Mouse (Mus musculus): ENCODE measurements around the gene Cenpb. TPM values are rescaled to one million over a fixed set of nuclear protein-coding genes. Genes with fewer than 3 reads are reported as not detected.

Cenpb gene
- polyA plus RNA-seq, 1 experiment from 2014 or later, result 7.0 TPM

DNA sequence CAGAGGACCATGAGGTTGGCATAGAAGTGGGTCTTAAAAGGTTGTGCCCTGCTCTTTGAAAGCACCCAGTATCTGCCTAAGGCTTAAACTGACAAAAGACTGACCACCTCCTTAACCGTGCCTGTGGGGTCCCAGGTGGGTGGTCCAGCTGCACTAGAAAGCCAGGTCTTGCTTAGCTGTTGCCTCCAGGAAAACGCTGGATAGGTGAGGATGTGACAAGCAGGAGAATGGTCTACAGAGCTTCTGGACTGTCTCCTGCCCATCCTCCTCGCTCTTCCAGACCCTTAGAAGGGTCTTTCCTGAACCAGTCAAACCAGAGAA is 7.7 kb upstream of the Cenpb start:
- Histone ChIP-seq H3K4me2 (ENCODE audit: low read depth, low read length) (peak overlapping the region; percentile 73), H3K27ac (ENCODE audit: low read depth, low read length) (peak overlapping the region; percentile 81; the same call in 1 of the 2 replicates), H3K27me3 (ENCODE audit: control insufficient read depth, insufficient read depth, low read length) (no peaks in the 10 kb centered on the region), H3K36me3 (ENCODE audit: control insufficient read depth, insufficient read depth, low read length) (no peaks in the 10 kb centered on the region), H3K4me1 (ENCODE audit: control insufficient read depth, insufficient read depth, low read length) (no peaks in the 10 kb centered on the region), H3K9ac (replicated peaks; ENCODE audit: low read depth, low read length) (peak overlapping the region; percentile 80), H3K9me3 (ENCODE audit: control insufficient read depth, low read length) (no peaks in the 10 kb centered on the region), H3K4me3 (ENCODE audit: low read depth, low read length) (peak overlapping the region; percentile 61)
- ATAC-seq (ENCODE audit: low read depth), result no peak
- 22% methylated on average over 3 of the region's 3 CpGs for WGBS

- WGBS, result under 1% methylated on average over 43 of the region's 43 CpGs
- Histone ChIP-seq H3K27ac (ENCODE audit: low read depth, low read length) (peak within 1 kb of the TSS; percentile 81), H3K9ac (replicated peaks; ENCODE audit: low read depth, low read length) (peak within 1 kb of the TSS; percentile 80), H3K27me3 (ENCODE audit: control insufficient read depth, insufficient read depth, low read length) (no peaks in the 10 kb centered on the region), H3K36me3 (ENCODE audit: control insufficient read depth, insufficient read depth, low read length) (no peaks in the 10 kb centered on the region), H3K4me3 (ENCODE audit: low read depth, low read length) (peak within 1 kb of the TSS; percentile 61), H3K9me3 (ENCODE audit: control insufficient read depth, low read length) (no peaks in the 10 kb centered on the region), H3K4me1 (ENCODE audit: control insufficient read depth, insufficient read depth, low read length) (no peaks in the 10 kb centered on the region), H3K4me2 (ENCODE audit: low read depth, low read length) (peak within 1 kb of the TSS; percentile 73)
- ATAC-seq (ENCODE audit: low read depth), result peak; percentile 87
Observed at GRCm38 (mm10) chr2:131186771-131187601, 7.1 kb upstream of the Cenpb start, which contains the start of the genes Cdc25b and Spef1. TSS of gene Cdc25b (plus strand) at chr2:131186949. TSS of gene Spef1 (minus strand) at chr2:131187282.

DNA sequence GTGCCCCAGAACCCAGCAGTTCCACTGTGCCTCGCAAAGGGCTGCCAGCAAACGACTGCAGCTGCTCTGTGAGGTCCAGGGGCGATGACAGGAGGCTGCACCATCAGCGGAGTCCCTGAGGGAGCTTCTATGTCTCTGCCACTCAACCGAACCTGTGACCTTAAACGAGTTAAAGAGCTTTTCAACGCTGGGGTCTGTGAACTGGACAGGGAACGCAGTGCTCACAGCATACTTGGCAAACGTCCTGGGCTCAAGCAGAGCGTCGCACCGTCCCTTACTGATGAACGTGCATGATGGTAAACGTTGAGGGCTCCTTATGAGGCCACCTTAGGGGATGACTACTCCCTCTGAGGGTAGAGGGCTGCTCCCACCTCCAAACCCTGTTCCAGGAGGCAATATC is 6.5 kb upstream of the Cenpb start:
- no peaks in the 10 kb centered on the region for H3K9me3 ChIP-seq (ENCODE audit: control insufficient read depth, low read length)
- peak overlapping the region; percentile 80 for H3K9ac ChIP-seq (replicated peaks; ENCODE audit: low read depth, low read length)
- H3K4me3 ChIP-seq (ENCODE audit: low read depth, low read length), result peak overlapping the region; percentile 61
- 0 out of 2 replicates have a peak overlapping the region, but pooled peaks have one; percentile 16 for H3K27ac ChIP-seq (ENCODE audit: low read depth, low read length)
- ATAC-seq (ENCODE audit: low read depth), result peak; percentile 1; the same call in 1 of the 2 replicates
- peak overlapping the region; percentile 73 for H3K4me2 ChIP-seq (ENCODE audit: low read depth, low read length)
- no peaks in the 10 kb centered on the region for H3K4me1 ChIP-seq (ENCODE audit: control insufficient read depth, insufficient read depth, low read length)
- no peaks in the 10 kb centered on the region for H3K36me3 ChIP-seq (ENCODE audit: control insufficient read depth, insufficient read depth, low read length)
- no peaks in the 10 kb centered on the region for H3K27me3 ChIP-seq (ENCODE audit: control insufficient read depth, insufficient read depth, low read length)
- WGBS, result 1% methylated on average over 14 of the region's 14 CpGs

DNA sequence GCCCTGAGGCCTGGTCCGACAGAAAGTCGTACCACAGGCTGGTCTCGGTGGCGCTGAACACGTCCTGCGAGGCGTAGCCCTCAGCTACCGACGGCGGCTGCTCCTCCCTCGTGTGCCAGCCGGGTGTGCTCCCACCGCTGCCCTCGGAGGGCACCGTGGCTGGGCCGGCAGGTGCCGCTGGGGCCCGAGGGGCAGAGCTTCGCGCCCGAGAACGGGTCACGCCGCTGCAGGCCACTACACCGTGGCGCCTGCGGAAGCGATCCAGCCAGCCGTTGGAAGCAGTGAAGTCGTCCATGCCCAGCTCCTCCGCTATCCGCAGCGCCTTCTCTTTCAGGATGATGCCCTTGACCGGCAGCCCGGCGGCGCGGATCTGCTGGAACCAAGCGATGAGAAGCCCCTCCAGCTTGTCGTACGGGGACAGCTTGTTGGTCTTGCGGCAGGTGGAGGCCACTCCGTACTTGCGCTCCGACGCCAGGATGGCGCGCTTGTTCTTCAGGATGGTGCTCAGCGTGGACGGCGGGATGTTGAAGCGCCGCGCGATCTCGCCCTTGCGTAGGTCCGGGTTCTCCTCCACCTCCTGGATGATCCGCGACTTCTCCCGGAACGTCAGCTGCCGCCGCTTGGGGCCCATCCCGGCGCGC is 501 bp downstream of the Cenpb start:
- WGBS, result under 1% methylated on average over 64 of the region's 67 CpGs
- peak; percentile 70 for ATAC-seq (ENCODE audit: low read depth)
- Histone ChIP-seq H3K36me3 (ENCODE audit: control insufficient read depth, insufficient read depth, low read length) (no peaks in the 10 kb centered on the region), H3K9ac (replicated peaks; ENCODE audit: low read depth, low read length) (peak overlapping the region; percentile 92), H3K27me3 (ENCODE audit: control insufficient read depth, insufficient read depth, low read length) (no peaks in the 10 kb centered on the region), H3K27ac (ENCODE audit: low read depth, low read length) (peak overlapping the region; percentile 97), H3K9me3 (ENCODE audit: control insufficient read depth, low read length) (no peaks in the 10 kb centered on the region), H3K4me1 (ENCODE audit: control insufficient read depth, insufficient read depth, low read length) (peaks cover 31% of the 10 kb centered on the region), H3K4me2 (ENCODE audit: low read depth, low read length) (peak overlapping the region; percentile 98), H3K4me3 (ENCODE audit: low read depth, low read length) (peak overlapping the region; percentile 85)

- peak overlapping the region; percentile 97 for H3K27ac ChIP-seq (ENCODE audit: low read depth, low read length)
- peaks cover 36% of the 10 kb centered on the region for H3K4me1 ChIP-seq (ENCODE audit: control insufficient read depth, insufficient read depth, low read length)
- no peaks in the 10 kb centered on the region for H3K36me3 ChIP-seq (ENCODE audit: control insufficient read depth, insufficient read depth, low read length)
- H3K4me2 ChIP-seq (ENCODE audit: low read depth, low read length), result peak overlapping the region; percentile 98
- ATAC-seq (ENCODE audit: low read depth), result peak; percentile 0; the same call in 1 of the 2 replicates
- WGBS, result 22% methylated on average over 25 of the region's 26 CpGs
- no peaks in the 10 kb centered on the region for H3K9me3 ChIP-seq (ENCODE audit: control insufficient read depth, low read length)
- no peaks in the 10 kb centered on the region for H3K27me3 ChIP-seq (ENCODE audit: control insufficient read depth, insufficient read depth, low read length)
- peak overlapping the region; percentile 85 for H3K4me3 ChIP-seq (ENCODE audit: low read depth, low read length)
- peak overlapping the region; percentile 92 for H3K9ac ChIP-seq (replicated peaks; ENCODE audit: low read depth, low read length)
Observed at GRCm38 (mm10) chr2:131178828-131179245, 1.0 kb downstream of the Cenpb start.

- peak overlapping the region; percentile 85; the same call in 1 of the 2 replicates for H3K4me3 ChIP-seq (ENCODE audit: low read depth, low read length)
- H3K9me3 ChIP-seq (ENCODE audit: control insufficient read depth, low read length), result no peaks in the 10 kb centered on the region
- H3K9ac ChIP-seq (replicated peaks; ENCODE audit: low read depth, low read length), result peak overlapping the region; percentile 92
- ATAC-seq (ENCODE audit: low read depth), result no peak
- peak overlapping the region; percentile 98 for H3K4me2 ChIP-seq (ENCODE audit: low read depth, low read length)
- peaks cover 36% of the 10 kb centered on the region for H3K4me1 ChIP-seq (ENCODE audit: control insufficient read depth, insufficient read depth, low read length)
- no peaks in the 10 kb centered on the region for H3K27me3 ChIP-seq (ENCODE audit: control insufficient read depth, insufficient read depth, low read length)
- WGBS, result 86% methylated on average over 9 of the region's 9 CpGs
- no peaks in the 10 kb centered on the region for H3K36me3 ChIP-seq (ENCODE audit: control insufficient read depth, insufficient read depth, low read length)
- no peak overlapping the region for H3K27ac ChIP-seq (ENCODE audit: low read depth, low read length)
Observed at GRCm38 (mm10) chr2:131177932-131178331, 1.9 kb downstream of the Cenpb start.

- Histone ChIP-seq H3K27me3 (ENCODE audit: control insufficient read depth, insufficient read depth, low read length) (peaks cover 9% of the 10 kb centered on the region), H3K9me3 (ENCODE audit: control insufficient read depth, low read length) (no peaks in the 10 kb centered on the region), H3K9ac (replicated peaks; ENCODE audit: low read depth, low read length) (no peak overlapping the region), H3K4me1 (ENCODE audit: control insufficient read depth, insufficient read depth, low read length) (peaks cover 36% of the 10 kb centered on the region), H3K27ac (ENCODE audit: low read depth, low read length) (no peak overlapping the region), H3K4me3 (ENCODE audit: low read depth, low read length) (no peak overlapping the region), H3K4me2 (ENCODE audit: low read depth, low read length) (peak overlapping the region; percentile 98; the same call in 1 of the 2 replicates), H3K36me3 (ENCODE audit: control insufficient read depth, insufficient read depth, low read length) (no peaks in the 10 kb centered on the region)
- WGBS, result 54% methylated on average over 5 of the region's 5 CpGs
- ATAC-seq (ENCODE audit: low read depth), result no peak
Observed at GRCm38 (mm10) chr2:131176491-131176890, 3.4 kb downstream of the Cenpb start.

DNA sequence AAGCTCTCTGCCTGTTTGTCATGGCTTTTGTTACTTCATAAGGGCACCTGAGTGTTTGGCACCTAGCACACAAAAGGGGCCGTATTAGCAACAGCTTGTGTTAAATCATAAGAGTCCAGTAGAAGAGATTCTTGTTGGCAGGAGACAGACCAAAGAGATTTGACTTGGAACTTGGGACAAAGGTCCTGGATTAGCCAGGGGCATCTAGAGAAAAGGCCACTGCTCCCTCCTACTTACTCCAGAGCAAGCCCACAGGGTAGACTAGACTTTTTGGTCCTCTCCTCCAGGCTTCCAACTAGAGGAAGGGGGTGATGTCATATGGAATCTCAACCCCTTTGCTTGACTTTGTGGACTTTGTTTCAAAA is 3.9 kb downstream of the Cenpb start:
- no peaks in the 10 kb centered on the region for H3K9me3 ChIP-seq (ENCODE audit: control insufficient read depth, low read length)
- no peak for ATAC-seq (ENCODE audit: low read depth)
- no peak overlapping the region for H3K4me3 ChIP-seq (ENCODE audit: low read depth, low read length)
- H3K4me2 ChIP-seq (ENCODE audit: low read depth, low read length), result no peak overlapping the region
- H3K9ac ChIP-seq (replicated peaks; ENCODE audit: low read depth, low read length), result no peak overlapping the region
- 93% methylated on average over 1 of the region's 1 CpGs for WGBS
- H3K4me1 ChIP-seq (ENCODE audit: control insufficient read depth, insufficient read depth, low read length), result peaks cover 36% of the 10 kb centered on the region
- H3K27me3 ChIP-seq (ENCODE audit: control insufficient read depth, insufficient read depth, low read length), result peaks cover 9% of the 10 kb centered on the region
- H3K27ac ChIP-seq (ENCODE audit: low read depth, low read length), result no peak overlapping the region
- no peaks in the 10 kb centered on the region for H3K36me3 ChIP-seq (ENCODE audit: control insufficient read depth, insufficient read depth, low read length)
